Mouse (Mus musculus): ENCODE results near the gene Col4a3bp.

Gene Col4a3bp

DNA sequence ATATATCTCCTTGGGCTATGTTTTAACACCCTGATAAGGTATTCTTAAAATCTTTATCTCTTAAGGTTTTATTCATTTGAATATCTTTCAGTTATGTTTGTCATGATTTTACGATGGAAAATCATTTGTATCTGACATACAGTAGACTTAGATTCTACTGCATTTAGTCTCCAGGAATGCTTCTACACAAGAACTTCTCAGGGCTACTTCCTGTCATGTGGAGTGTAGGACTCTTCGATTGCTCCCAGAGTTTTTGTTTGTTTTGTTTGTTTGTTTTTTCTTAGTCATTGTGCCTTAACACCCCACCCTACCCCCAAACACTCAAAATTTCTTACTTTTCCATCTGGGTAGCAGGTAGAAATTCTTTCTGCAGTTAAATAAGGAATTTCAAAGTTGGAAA, 1.0 kb upstream of the Col4a3bp start:
- DNase-seq (ENCODE audit: low spot score in 2 of 2), result no peak

DNA sequence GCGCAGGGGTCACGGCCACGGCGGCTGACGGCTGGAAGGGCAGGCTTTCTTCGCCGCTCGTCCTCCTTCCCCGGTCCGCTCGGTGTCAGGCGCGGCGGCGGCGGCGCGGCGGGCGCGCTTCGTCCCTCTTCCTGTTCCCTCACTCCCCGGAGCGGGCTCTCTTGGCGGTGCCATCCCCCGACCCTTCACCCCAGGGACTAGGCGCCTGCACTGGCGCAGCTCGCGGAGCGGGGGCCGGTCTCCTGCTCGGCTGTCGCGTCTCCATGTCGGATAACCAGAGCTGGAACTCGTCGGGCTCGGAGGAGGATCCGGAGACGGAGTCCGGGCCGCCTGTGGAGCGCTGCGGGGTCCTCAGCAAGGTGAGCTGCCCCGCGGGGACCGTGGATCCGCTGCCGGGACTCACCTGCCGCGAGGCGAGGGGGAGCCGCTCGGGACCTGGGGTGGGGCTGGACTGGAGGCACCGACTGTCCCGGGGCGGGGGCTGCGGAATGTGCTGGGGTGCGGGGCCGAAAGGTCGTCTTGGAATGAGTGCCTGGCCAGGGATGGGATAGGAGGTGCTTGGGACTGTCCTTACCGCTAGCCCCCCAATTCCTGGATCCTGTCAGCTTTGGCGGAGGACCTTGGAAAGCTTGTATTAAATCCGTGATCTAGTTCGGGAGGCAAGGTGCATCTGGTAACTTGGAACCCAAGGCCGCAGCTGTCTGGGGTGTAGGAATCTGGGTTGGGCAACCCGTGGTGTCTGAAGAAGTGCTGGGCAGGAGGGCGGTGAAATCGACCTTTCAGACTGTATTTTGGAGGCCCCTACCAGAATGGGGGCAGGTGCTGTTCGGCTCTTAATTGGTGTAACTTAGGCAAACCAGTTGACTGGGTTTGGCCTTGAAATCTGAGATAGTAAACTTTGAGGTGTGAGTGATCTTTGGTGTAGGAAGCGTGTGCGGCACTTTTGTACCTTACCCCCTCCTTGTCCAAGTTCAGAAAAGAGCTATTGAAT, 778 bp downstream of the Col4a3bp start:
- peak; percentile 48 to 62 for DNase-seq (ENCODE audit: low spot score in 2 of 2)

DNA sequence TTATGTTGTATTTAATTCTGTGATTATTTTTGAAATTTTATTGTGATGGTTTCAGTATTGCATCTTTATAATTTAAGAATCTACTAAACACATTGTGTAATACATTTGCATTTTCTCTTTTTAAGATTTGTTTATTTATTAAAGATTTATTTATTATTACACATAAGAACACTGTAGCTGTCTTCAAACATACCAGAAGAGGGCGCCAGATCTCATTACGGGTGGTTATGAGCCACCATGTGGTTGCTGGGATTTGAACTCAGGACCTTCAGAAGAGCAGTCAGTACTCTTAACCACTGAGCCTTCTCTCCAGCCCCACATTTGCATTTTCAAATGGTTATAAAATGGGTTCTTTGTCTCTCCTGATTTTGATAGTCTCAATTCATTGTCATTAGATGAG, 2.1 kb downstream of the Col4a3bp start:
- no peak for DNase-seq (ENCODE audit: low spot score in 2 of 2)

DNA sequence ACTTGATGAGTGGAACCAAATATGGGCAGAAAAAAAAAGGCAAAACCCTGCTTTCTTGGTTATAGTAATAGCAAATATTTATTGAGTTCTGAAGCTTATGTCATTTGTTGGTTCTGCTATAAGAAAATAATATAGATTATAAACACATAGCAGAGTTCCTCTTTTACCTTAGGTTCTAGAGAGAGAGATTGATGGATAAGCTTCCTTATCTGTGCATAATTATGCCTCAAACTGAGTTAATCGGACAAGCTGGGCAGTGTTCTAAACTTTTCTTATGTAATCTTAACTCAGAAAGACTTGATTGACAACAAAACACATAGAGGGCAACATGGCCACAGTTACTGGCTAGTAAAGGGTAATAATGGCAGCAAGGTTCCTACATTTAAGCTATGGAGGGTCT, 4.8 kb downstream of the Col4a3bp start:
- DNase-seq (ENCODE audit: low spot score in 2 of 2), result no peak

DNA sequence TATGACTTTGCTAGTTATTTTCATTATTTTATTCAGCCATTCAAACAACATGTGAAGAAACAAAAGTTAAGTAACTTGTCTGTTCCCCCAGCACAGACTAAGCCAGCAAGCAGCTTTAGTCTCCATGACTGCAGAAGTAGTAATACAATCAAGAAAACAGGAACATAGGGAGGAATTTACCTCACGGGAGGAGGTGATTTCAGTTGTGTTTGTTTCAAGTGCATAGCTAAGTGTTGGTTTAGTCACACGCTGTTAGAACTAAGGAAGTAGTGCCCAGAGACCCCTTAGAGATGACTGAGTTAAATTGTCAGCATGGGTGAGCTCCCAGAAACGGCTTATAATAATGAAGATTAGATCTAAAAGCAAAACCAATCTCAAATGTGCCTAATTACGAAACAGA, 5.5 kb downstream of the Col4a3bp start:
- DNase-seq (ENCODE audit: low spot score in 2 of 2), result no peak

DNA sequence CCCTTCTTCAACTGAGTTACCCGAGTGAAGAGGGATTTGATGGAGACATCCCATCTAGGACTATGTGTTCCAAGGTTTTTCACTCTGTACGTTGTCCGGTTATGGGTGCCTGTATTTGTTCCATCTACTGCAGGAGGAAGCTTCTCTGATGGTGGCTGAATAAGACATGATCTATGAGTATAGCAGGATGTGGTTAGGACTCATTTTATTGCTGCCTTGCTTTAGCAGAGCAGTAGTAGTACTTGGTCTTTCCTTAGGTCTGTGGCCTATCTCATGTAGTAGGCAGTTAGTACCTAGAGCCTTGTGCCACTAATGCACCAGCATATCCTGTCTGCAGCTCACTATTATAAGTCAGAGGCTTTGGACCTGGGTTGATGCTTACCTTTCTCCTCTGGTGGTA, 12.7 kb downstream of the Col4a3bp start:
- no peak for DNase-seq (ENCODE audit: low spot score in 2 of 2)

DNA sequence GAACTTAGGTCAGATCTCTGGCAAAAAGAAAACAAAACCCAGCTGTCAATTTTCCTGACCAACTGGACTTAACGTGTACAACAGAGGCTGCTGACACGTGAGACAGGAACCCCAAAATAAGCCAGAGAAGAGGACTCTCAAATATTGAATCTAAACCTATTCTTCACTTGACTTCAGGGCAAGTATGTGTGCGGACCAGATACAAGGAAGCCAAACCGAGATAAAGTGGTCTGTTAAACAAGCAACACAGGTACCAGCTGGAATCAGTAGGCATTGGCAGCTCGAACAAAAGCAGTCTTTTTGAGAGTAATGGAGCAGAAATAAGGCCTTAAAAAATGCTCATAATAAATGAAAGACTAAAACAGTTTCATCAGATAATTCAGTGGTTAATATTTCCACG, 25.6 kb downstream of the Col4a3bp start:
- no peak for DNase-seq (ENCODE audit: low spot score in 2 of 2)

DNA sequence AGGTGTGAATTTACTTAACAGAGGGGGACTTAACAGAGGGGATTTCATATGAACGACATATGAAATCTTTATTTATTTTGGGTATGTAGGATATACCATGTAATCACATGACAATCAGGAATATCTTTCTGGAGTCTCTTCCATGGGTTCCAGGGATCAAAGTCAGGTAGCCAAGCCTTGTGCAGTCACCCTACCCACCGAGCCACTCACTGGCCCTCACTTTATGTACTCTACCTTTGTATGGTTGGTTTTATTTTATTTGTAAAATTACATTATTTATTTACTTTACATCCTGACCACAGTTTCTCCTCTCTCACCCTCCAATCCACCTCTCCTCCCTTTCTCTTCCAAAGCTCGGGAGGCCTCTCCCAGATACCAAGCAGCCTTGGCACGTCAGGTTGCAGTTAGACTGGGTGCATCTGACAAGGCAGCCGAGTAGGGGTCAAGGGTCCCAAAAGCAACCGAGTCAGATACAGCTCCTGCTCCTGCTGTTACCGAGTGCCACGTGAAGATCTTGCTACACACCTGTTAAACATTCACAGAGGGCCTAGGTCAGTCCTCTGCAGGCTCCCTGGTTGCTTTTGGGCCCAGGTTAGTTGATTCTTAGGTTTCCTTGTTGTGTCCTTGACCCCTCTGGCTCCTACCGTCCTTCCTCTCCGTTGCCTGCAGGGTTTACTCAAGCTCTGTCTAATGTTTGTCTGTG, 28.0 kb downstream of the Col4a3bp start:
- DNase-seq (ENCODE audit: low spot score in 2 of 2), result no peak

DNA sequence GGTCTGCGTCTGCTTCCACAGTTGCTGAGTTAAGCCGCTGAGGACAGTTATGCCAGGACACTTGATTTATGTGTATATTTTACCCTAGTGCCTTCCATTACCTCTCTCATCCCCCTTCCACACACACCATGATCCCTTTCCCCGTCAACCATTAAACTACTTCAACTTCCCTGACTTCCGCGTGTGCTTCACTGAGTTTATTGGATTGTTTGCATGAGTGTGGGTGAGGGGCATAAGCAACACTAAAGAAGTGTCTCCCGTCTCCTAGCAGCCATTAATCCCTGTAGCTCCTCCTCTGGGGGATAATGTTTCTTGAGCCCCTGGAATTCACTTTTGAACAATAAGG, 28.6 kb downstream of the Col4a3bp start:
- no peak for DNase-seq (ENCODE audit: low spot score in 2 of 2)

DNA sequence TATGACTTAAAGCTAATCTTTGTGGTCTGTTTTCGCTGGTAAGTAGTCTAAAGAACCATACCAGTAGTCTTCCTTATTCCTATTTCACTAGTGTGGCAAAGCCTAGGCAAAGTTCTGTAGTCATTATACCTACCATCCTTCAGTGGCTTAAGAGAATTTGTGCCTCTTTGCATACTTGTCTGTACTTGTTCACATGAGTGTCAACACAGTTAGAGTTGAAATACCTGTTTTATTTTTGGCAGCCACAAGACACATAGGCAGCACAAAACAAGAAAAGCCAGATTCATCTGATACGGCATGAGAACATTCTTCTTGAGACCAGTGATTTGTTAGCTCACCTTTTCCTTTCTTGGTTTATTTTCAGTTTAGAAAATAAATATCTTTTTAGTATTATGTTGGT, 31.8 kb downstream of the Col4a3bp start:
- no peak for DNase-seq (ENCODE audit: low spot score in 2 of 2)

DNA sequence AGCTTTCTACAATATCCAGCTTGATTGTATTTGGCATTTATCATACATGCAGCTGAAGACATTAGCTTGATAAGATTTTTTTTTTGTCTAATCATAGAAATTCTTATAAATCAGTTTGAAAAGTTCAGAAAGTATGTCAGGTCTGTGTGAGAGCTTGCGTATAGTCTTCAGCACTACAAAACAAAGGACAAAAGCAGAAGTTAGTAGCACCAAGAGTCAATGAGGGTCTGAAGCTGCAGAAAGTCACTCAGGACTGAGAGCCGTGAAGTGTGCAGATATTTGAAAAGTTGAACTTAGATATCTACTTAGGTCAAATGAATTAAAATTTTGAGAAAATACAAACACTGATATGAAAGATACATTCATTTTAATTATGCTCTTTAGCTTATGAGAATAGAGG, 36.7 kb downstream of the Col4a3bp start:
- DNase-seq (ENCODE audit: low spot score in 2 of 2), result no peak

DNA sequence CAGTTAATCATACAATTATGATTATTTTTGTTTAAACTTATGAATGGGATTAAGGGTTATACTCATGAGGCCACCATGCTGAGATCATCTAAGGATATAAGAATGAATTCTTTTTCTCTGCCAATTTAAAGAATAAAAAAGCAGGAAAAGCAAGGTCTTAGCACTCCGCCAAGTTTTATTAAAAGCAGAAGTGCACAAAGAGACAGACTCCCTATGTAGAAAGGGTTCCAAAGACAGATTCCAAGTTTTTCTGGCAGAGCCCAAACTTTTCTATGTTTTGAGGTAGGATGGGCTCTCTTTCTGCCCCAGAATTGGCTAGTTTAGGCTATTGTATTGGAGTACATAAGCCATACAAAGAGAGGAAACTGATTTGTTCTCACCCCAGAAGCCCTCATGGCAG, 37.6 kb downstream of the Col4a3bp start:
- DNase-seq (ENCODE audit: low spot score in 2 of 2), result no peak

DNA sequence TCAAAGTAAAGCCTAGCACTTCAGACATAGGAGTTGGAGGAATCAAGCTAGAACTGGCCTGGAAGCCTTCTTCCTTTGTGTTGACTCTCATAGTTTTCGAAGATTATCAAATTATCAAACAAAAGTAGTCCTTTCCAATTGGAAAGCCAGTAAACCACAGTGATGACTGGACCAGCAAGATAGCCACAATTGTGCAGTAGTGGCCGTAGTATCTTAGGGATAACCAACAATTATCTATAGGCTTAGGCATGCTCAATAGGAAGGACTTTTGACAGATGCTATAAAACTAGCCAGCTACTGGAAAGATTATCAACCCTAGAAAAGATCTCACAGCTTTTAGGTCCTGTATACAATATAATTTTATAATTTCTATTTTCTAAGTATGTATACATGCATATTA, 41.8 kb downstream of the Col4a3bp start:
- DNase-seq (ENCODE audit: low spot score in 2 of 2), result no peak

DNA sequence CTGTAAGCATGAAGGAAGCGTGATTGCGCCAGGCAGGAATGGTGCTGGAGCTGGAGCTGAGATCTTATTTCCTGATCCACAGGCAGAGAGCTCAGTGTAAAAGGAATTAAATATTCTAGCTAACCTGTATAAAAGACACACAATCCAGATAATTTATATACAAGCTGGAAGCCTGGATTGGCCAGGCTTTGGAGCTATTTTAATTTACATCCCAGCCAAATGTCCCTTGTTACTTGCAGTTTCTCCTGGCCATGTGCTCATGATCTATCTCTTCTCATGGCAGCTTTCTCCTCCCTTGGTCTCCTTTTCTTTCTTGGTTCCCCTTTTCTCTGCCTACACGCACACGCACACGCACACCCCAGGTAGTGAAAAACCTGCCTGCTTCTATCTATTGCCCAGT, 44.1 kb downstream of the Col4a3bp start:
- DNase-seq (ENCODE audit: low spot score in 2 of 2), result no peak

DNA sequence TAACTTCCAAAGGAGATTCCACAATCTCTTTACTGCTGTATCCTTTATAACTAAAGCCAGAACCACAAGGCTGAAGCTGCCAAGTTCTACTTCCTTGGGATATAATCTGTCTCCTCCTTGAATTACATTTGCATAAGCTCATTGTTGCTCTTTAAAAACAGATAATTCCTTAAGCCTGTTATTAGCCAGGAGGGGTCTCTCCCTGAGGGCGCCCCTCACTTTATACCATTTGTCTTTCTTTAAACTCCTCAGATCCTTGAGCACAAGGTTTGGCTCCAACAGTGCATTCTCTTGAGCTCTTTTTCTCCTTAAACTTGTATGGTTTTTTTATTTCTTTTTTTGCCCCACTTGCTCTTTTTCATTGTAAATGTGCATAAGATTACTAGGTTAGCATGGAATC, 46.2 kb downstream of the Col4a3bp start:
- no peak for DNase-seq (ENCODE audit: low spot score in 2 of 2)

DNA sequence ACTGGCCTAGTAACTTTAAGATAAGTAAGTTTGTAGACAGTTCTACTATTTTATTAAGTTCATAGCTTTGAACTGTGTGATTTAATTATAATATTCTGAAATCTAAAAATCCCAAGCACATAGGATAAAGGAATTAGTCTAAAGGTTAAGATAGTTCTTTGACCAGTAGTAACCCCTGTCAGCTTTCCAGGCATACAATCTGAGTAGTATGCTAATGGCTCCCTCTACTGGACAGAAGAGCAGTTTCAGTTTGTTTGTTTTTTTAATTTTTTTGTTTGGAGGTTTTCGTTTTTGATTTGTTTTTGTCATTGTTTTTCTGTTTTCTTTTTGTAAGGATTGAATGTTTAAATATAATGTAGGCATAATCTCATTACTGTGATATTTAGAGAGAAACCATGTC, 51.2 kb downstream of the Col4a3bp start:
- DNase-seq (ENCODE audit: low spot score in 2 of 2), result no peak

DNA sequence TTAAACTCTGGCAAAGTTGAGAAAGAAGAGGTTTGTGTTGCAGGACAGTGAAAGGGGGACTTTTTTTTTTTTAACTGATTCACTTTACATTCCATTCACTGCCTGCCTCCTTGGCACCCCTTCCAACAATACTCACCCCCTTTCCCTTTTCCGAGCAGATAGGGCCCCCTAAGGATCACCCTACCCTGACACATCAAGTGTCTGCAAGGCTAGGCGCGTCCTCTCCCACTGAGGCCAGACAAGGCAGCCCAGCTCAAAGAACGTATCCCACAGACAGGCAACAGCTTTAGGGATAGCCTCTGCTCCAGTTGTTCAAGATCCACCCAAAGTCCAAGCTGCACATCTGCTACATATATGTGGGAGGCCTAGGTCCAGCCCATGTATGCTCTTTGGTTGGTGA, 51.7 kb downstream of the Col4a3bp start:
- DNase-seq (ENCODE audit: low spot score in 2 of 2), result no peak

DNA sequence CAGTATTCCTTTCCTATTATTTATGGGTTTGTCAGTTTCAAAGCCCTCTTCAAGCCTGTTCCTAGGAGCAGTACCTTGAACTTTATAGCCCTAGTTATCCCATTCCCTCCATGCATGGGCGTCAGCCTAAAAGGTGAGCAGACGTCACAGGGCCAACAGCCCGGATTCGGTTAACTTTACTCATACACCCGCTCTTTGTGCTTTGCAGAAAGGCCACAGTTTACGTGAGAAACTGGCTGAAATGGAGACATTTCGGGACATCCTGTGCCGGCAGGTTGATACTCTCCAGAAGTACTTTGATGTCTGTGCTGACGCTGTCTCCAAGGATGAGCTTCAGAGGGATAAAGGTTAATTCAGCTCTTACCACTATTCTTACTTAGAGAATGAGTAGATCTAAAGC, 56.8 kb downstream of the Col4a3bp start:
- no peak for DNase-seq (ENCODE audit: low spot score in 2 of 2)

DNA sequence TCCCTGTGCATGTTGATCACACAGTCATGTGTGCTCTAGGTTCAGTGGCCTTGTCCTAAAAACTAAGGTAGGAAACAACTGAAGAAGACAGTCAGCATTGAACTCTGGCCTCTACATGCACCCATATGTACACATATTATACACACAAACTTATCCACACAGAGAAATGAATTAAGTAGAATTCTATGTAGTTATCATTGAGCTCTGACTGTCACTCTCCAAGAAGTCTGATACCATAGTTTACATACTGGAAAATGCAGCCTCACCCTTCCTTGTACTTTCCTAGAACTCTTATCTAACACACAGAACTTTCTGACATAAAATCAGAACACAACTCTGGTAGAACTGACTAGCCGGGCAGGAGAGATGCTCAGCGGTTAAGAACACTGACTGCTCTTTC, 61.8 kb downstream of the Col4a3bp start:
- DNase-seq (ENCODE audit: low spot score in 2 of 2), result no peak

DNA sequence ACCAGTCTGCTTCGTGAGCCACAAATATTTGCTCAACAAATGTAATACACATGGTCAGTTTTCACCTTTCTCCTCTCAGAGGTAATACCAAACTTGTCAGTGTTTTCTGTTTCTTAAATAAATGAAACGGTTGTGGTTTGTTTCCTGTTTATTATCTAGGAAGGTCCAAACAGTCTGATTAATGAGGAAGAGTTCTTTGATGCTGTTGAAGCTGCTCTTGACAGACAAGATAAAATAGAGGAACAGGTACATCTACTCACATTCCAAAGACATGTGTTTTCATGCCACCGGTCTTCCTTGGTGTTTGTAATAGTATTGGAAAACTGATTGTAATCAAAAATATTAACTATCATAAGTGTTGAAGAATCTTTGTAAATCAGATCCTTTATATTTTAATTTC, 72.2 kb downstream of the Col4a3bp start:
- DNase-seq (ENCODE audit: low spot score in 2 of 2), result no peak

DNA sequence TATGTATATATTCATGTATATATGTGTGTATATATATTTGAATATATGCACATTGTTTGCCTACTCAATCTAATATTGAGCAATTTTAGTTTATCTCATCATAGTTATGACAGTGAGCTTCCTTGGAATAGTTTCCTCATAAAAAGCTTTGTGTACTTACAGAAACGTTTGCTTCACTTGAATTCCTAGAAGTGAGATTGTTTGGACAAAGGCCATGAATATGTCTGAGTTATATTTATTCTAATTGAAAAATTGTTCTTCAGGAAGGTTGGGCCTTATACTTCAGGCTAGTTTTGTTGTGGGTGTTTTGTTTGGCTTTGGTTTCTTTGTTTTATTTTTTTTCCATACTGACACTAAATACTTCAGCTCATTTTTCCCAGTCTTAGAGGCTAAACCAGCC, 78.5 kb downstream of the Col4a3bp start:
- no peak for DNase-seq (ENCODE audit: low spot score in 2 of 2)

DNA sequence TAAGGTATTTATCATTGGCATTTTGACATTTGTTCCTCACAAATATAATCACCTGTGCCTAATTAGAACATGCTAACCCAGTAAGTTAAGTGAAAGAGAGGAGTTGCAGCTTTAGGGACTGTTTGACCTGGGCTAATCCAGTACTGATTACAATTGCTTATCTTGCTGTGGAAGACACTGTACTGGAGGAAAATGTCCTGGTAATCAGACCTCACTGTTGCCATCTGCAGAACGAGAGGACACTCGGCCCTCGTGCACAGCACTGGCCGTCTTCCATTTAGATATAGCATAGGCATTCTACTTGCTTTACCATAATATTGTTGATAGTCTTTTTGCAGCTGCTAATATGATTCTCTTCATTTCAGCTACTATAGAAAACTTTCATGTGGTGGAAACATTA, 88.0 kb downstream of the Col4a3bp start:
- no peak for DNase-seq (ENCODE audit: low spot score in 2 of 2)

DNA sequence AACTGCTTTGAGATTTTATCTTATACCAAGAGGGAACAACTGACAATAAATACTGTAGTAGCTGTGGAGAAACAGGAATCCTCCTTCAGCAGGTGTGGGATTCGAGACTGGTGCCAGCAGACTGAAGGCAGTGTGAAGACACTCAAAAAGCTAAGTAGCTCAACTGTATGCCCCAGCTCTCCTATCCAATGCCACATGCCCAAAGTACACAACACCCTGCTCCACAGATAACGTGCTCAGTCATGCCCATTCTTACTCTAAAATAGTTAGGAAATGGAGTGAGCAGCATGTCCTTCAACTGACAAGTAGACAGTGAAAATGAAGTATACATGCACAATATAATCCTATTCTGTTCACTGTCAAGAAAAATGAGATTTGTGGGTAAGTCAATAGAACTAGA, 101.8 kb downstream of the Col4a3bp start:
- no peak for DNase-seq (ENCODE audit: low spot score in 2 of 2)
